Mouse (Mus musculus): ENCODE data around the gene Cmip.

Cmip gene

DNA sequence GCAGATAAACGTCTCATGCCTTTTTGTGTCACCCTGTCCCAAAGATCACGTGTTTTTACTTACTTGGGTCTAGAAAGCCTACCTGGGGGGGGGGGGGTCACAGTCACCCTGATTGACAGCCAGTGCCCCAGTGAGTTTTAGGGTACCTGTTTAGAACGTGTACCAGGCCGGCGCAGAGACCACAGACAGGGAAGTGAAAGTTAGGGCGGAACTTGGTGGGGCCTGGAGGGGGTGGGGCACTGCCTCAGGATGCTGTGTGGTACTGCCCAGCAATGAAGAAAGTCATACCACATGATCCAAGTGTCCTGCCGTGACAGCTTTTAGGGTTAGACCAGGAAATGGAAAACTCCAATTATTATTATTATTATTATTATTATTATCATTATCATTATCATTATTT lies 219.0 kb downstream of the Cmip start:
- no peak for DNase-seq

DNA sequence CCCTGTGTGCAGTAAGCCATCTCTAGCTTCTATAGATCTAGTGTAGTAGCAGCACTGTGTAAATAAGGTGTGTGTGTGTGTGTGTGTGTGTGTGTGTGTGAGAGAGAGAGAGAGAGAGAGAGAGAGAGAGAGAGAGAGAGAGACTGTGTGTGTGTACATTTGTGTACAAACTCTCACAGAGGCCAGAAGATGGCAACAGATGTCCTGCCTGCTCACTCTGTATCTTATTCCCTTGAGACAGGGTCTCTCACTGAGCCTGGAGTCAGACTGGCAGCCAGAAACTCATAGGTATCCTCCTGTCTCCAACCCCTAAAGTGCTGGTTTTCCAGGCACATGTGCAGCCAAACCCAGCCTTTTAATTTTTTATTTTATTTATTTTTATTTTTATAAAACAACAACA lies 221.2 kb downstream of the Cmip start:
- DNase-seq, result no peak

DNA sequence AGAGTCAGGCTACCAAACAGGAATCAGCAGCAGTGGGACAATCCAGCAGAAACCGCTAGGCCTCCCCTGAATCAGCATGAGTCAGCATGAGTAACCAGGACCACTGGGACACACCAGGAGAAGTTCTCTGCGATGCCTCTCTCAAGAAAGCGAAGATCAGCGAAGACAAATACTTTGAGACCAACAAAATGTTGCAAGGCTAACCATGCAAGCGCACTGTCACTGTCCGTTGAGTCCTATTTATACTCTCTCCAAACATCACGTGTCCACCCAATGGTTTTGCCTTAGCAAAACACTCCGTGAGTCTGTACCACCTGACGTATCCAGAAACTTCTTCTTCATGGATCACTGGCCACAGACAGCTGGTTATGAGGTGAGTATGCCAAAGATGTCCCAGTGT lies 223.1 kb downstream of the Cmip start:
- DNase-seq, result no peak

GRCm38 (mm10) chr8:117480516-117480915 lies 223.7 kb downstream of the Cmip start:
- DNase-seq, result no peak

GRCm38 (mm10) chr8:117481830-117482229 lies 225.0 kb downstream of the Cmip start:
- no peak for DNase-seq

DNA sequence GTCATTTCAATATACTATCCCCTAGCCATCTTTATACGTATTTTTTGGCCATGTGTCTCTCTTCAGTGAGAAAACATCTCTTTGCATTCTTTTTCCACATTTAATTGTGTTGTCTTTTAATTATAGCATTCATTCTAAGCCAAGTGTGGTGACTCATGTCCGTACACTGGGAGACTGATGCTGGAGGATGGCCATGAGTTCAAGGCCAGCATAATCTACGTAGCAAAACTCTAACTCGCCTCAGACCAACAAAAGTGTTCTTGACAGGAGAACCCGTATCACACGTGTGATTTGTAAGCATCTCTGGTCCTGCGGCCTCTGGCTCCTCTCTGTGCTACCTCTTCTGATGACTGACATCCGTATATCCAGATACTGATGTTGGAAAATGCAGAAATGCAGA lies 227.9 kb downstream of the Cmip start:
- DNase-seq, result no peak

- no peak for DNase-seq
Observed at GRCm38 (mm10) chr8:117485316-117485715, 228.5 kb downstream of the Cmip start.

DNA sequence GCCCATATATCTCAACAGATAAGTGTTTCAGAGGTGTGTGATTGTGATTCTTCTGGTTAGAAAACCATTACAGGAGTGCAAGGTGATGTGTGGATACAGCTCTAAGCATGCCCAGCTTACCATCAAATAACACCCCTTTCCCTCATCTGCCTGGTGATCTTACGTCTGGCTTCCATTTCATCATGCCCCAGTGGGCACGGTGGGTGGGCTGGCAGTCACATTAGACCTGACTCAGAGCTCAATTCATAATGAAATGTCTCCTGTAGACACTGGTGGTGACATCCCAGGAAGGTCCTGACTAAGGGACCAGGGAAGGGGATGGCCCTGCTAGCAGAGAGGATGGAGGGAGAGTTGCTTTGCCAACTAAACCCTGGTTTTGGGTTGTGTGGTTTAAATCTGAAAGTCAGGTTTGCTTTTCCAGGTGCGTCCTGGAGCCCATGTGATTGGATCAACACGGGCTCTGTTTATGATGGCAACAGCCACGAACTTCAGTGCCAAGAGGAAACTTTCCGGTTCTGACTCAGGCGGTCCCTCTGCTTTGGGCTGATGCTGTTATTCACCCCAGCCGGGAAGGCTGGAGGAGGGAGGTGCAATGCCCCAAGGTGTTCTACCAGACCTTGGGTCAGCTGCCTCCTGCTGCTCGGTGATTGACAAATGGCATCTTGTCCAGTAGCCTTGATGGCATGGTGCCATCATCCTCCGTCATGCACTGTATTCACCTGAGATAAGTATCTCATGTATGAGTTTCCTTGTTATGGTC lies 231.6 kb downstream of the Cmip start:
- no peak for DNase-seq

DNA sequence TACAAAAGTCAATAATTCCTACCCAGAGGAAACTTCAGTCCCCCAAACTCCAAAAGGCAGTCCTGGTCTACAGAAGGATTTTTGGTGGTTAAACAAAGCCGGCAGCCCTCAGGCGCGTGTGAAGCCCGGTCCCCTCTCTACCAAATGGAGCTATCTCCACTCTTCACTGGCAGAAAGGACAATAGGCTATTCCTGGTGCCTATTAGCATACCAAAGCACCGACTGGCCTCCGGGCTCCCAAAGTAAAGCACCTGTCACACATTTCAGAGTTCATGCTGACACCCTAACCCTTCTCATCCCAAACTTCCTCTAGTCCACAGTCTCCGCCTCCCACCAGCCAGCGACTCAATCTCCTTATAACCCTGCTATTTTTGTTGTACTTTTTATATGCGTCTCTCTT lies 236.7 kb downstream of the Cmip start:
- no peak for DNase-seq

DNA sequence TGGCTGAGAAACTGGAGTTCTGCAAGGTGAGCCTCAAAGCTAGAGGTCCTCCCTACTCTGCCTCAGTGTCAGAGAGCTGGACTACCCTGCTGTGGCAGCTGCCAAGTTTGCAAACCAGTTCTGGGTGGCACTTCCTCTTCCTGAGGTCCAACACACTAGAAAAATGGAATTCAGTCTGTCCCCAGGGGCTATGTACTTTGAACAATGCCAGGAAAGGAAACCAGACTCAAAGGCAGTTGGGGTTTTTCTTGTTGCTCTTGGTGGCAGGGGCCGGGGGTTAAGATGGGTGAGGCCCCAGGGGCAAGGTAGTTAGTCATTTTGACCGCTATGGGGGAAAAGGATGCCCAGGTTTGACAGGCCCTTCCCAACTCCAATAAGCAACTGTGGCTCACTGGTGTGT lies 238.0 kb downstream of the Cmip start:
- no peak for DNase-seq

DNA sequence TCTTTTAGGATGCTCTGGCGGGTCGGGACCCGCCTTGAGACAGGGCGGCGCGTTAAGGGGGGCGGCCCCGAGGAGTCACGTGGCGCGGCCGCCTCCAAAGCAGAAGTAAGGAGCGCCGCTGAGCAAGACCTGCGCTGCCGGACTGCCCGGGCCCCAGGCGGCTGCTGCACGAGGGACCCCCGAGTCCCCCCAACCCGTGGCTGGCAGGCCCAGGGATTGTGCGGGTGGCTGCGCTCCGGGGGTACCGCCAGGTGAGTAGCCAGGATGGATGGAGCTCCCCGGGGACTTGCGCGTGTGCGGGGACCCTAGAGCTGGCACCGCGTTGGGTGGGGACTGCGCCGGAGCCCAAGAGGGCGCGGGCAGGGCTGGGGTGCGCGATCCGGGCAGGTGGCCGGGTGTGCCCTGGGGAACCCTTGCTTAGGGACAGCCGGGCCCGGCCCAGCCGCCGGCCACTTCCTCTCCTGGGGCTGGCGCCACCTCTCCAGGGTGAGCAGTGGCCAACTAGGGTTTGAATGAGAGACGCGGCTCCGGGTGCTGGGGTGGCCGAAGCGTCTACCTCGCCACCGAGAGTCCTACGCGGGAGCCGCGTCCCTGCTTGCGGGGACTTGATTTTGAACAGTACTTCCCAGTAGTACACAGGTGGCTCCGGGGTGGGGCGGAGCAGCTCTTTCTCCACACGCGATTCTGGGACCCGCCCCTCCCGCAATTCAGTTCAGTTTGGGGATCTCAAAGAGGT lies 241.5 kb downstream of the Cmip start, which contains the start of gene Plcg2:
Gene Plcg2, plus strand, starts transcription at position 113 of the 736 bp plus-strand sequence.
- DNase-seq, result no peak

- DNase-seq, result no peak
Observed at GRCm38 (mm10) chr8:117498915-117499540, 242.2 kb downstream of the Cmip start.

- no peak for DNase-seq
Observed at GRCm38 (mm10) chr8:117500232-117500823, 243.5 kb downstream of the Cmip start.

DNA sequence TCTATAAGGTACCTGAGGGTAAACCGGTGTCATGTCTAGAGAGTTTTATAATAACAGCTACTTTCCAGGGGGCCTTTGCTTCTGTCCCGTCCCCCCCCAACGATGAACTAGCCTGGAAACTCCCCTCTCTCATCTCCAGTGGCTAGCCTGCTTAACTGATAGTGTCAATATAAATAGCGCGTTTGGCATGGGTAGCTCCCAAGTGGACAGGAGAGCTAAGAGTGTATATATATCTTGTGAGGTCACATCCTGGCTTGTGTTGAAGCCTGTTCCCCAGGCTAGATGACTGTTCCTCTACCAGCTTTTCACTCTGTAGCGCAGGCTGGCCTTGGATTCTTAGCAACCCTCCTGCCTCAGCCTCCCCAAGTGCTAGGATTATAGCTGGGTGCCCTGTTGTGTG lies 244.5 kb downstream of the Cmip start:
- DNase-seq, result no peak

- no peak for DNase-seq
Observed at GRCm38 (mm10) chr8:117503405-117504069, 246.7 kb downstream of the Cmip start.

DNA sequence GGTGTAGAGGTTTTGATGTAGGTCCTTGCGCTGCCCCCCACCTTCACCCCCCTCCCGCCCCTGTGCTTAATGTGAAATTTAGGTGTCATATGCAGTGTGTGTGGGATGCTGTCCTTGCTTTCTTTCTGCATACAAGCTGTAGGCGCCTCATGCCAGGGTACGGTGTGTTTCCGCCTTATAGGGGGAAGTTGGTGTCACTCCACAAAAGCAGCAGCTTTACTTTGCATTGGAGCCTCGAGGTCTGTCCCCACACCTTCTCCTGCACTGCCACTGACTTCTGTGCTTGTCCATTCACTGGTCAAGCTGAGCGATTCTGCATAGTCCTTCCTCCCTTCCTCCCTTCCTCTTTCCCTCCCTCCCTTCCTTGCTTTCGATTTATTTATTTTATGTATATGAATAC lies 250.8 kb downstream of the Cmip start:
- DNase-seq, result no peak

All from cerebellum, adult 11 months (tissue).